Mouse (Mus musculus) splenic B cell, adult 2 months (primary cell): ENCODE measurements around the gene Olfr259.

Source experiments
- DNase-seq: peaks from one replicate; pipeline ENCODE4 v3.0.0-alpha.2; 2011; ENCODE audit warnings: low read depth, low spot score
- H3K27me3 ChIP-seq: 2 replicates; pipeline ENCODE4 v1.6.1; 2012; ENCODE audit warnings: mild to moderate bottlenecking, low read length, moderate library complexity, mixed read lengths; ENCODE audit not compliant: control insufficient read depth, poor library complexity, insufficient read depth, severe bottlenecking
- H3K36me3 ChIP-seq: 2 replicates; pipeline ENCODE4 v1.6.1; 2012; ENCODE audit warnings: mild to moderate bottlenecking, low read length, moderate library complexity, mixed read lengths; ENCODE audit not compliant: control insufficient read depth, poor library complexity, insufficient read depth, severe bottlenecking

The Olfr259 gene

DNA sequence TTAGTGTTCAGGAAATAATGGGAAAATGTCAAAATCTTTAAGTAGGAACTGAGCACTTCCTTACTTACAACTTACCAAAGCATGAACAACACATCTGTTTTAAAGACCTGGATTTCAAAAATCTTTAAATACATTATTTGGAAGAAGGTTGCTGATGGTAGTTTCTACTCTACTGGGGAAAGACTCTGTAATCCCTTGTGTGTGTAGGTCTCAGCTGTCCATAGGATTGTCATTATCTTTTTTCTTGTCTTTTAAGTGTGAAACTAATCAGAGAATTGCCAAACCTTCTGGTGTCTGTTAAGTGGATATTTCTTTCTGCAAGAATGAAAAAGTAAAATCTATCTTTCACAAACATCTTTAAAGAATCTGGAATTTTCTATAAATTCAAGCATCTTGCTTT lies at the start of gene Olfr259:
Gene Olfr259, minus strand, starts transcription at position 101 of the 400 bp plus-strand sequence.
- H3K27me3 ChIP-seq, result no peaks in the 10 kb centered on the region
- no peak for DNase-seq

DNA sequence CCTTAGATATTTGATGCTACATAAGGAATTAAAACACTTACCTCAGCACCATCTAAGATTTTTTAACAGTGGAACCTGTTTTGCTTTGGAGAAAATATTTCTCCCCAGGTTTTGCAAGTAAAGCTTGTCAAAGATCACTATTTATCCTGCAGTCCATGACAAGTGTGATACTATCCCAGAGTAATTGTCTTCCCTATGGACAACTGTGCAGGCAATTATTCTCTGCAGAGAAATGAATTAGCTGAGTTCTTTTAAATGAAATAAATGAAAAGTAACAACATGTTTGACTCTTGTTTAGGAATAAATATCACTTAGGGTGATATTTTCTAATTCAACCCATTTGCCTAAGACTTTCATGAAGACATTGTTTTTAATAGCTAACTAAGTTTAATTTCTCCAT lies 38.2 kb upstream of the Olfr259 start, which contains the start of gene Olfr1111:
Gene Olfr1111, minus strand, starts transcription at position 101 of the 400 bp plus-strand sequence.
- Histone ChIP-seq H3K27me3 (no peaks in the 10 kb centered on the region), H3K36me3 (no peaks in the 10 kb centered on the region)
- DNase-seq, result no peak

More for the DNA sequence above, at the start of gene Olfr259:
- H3K36me3 ChIP-seq, result no peaks in the 10 kb centered on the region

DNA sequence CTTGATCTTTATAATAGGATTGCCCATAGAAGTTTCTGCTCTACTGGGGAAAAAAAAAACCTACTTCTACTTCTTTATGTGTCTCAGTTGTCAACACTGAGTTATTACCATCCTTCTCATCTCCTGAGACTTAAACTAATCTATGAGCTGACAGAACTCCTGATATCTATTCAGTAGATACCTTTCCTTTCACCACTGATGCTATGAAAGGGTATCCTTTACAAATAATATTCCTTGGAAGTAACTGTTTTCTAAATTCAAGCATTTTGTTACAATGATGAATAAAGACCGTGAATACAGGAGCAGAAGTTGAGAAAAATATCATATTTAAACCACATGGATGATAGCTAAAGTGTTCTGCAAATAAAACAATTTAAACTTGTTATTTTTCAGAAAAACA lies 25.8 kb upstream of the Olfr259 start, which contains the start of gene Olfr1110:
Gene Olfr1110, minus strand, starts transcription at position 101 of the 400 bp plus-strand sequence.
- no peaks in the 10 kb centered on the region for H3K36me3 ChIP-seq
- DNase-seq, result no peak
- no peaks in the 10 kb centered on the region for H3K27me3 ChIP-seq

DNA sequence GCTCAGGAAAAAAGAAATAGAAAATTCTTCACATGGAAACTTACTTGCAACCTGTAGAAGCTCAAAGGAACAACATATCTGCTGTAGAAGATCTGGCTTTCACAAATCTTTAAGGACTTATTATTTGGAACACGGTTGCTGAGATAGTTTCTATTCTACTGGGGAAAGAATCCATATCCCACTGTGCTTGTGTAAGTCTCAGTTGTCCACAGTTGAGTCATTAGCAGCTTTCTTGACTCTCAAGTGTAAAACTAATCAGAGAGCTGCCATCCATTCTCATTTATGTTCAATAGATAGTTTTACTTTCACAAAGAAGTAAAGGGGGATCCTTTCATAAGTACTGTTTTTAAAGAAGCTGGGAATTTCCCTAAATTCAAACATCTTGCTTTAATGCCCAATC lies 18.5 kb downstream of the Olfr259 start, which contains the start of gene Olfr1109:
Gene Olfr1109, minus strand, starts transcription at position 101 of the 400 bp plus-strand sequence.
- Histone ChIP-seq H3K27me3 (no peaks in the 10 kb centered on the region), H3K36me3 (no peaks in the 10 kb centered on the region)
- no peak for DNase-seq

DNA sequence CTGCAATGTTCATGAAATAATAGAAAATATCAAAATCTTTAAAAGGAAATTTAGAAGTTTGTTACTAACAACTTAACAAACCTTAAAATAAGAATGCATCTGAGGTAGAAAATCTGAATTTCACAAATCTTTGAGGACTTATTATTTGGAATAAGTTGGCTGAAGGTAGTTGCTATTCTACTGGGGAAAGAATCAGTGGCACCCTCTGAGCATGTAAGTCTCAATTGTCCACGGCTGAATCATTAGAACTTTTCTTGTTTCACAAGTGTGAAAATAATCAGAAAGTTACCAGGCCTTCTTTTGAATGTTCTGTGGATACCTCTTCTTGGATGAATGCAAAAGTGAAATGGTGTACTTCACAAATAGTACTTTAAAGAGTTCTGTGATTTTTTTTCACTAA lies 38.6 kb downstream of the Olfr259 start, which contains the start of gene Olfr1107:
Gene Olfr1107, minus strand, starts transcription at position 101 of the 400 bp plus-strand sequence.
- DNase-seq, result no peak
- no peaks in the 10 kb centered on the region for H3K36me3 ChIP-seq
- H3K27me3 ChIP-seq, result no peaks in the 10 kb centered on the region
